Mouse (Mus musculus) intestine, embryonic 16.5 days (tissue): ENCODE measurements at regions not wholly inside any gene's neighbourhood (a gene's known extent, or its start where the extent isn't known, plus 50 kb on each side); places are given as distances from the start of the nearest gene placed in this dataset.

Source experiments
- ATAC-seq: fragments of 200-750 bp; cut with Nextera tagmentation; 2 replicates; pipeline ENCODE4 v1.8.0; 2017; ENCODE audit warnings: moderate TSS enrichment, moderate library complexity
- H3K27ac ChIP-seq: fragments of 300-500 bp; sonication (generic); 2 replicates; pipeline ENCODE4 v1.5.1; 2014; ENCODE audit warnings: mild to moderate bottlenecking, low read length
- H3K27me3 ChIP-seq: fragments of 300-500 bp; sonication (generic); replicated peaks from 2 replicates; pipeline ENCODE4 v1.6.1; 2014; ENCODE audit warnings: low read length, control low read depth, mixed read lengths; ENCODE audit not compliant: control insufficient read depth, insufficient read depth
- H3K36me3 ChIP-seq: fragments of 300-500 bp; sonication (generic); 2 replicates; pipeline ENCODE4 v1.6.1; 2014; ENCODE audit warnings: low read length, control low read depth; ENCODE audit not compliant: control insufficient read depth, insufficient read depth
- H3K4me1 ChIP-seq: fragments of 300-500 bp; sonication (generic); 2 replicates; pipeline ENCODE4 v1.6.1; 2014; ENCODE audit warnings: low read length, control low read depth, mixed read lengths; ENCODE audit not compliant: control insufficient read depth, insufficient read depth
- H3K4me2 ChIP-seq: fragments of 300-500 bp; sonication (generic); 2 replicates; pipeline ENCODE4 v1.6.1; 2014; ENCODE audit warnings: low read depth, low read length, control low read depth
- H3K4me3 ChIP-seq: fragments of 300-500 bp; sonication (generic); 2 replicates; pipeline ENCODE4 v1.5.1; 2014; ENCODE audit warnings: mild to moderate bottlenecking, low read length
- H3K9ac ChIP-seq: fragments of 300-500 bp; sonication (generic); 2 replicates; pipeline ENCODE4 v1.6.1; 2014; ENCODE audit warnings: low read depth, low read length
- H3K9me3 ChIP-seq: fragments of 300-500 bp; sonication (generic); 2 replicates; pipeline ENCODE4 v1.6.1; 2016; ENCODE audit warnings: low read length, control low read depth; ENCODE audit not compliant: control insufficient read depth
- WGBS: fragments of 180-500 bp; shearing (Covaris S2); extraction: QIAGEN DNeasy Blood & Tissue Kit; methylation state at CpG from one replicate; pipeline ENCODE4 v1.1.7; 2014; 5-methylcytosine and 5-hydroxymethylcytosine counted together

DNA sequence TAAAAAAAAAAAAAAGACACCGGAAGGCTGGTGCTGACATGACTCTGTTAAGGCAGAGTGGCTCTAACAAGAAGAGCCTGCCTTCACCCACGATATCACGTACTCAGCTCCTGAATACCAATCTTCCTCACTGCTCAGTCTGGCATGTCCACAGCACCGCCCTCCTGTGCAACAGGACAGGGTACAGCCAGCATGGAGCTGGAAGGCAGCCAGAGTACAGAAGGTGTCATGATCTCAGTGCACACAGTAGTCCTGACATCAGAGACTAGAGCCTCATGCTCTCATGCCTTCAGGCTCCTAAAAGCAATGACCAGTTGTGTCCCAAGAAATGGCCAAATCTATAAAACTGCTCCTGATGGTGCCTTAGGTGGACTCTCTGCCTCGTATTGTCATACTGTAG lies 229.7 kb upstream of the Zdhhc25 start:
- H3K36me3 ChIP-seq, result no peaks in the 10 kb centered on the region
- no peaks in the 10 kb centered on the region for H3K4me1 ChIP-seq
- no peak overlapping the region for H3K4me3 ChIP-seq
- no peaks in the 10 kb centered on the region for H3K27me3 ChIP-seq
- no peak overlapping the region for H3K9ac ChIP-seq
- no peak overlapping the region for H3K4me2 ChIP-seq
- no peaks in the 10 kb centered on the region for H3K9me3 ChIP-seq
- no peak overlapping the region for H3K27ac ChIP-seq
- 72% methylated on average over 5 of the region's 5 CpGs for WGBS
- ATAC-seq, result no peak

DNA sequence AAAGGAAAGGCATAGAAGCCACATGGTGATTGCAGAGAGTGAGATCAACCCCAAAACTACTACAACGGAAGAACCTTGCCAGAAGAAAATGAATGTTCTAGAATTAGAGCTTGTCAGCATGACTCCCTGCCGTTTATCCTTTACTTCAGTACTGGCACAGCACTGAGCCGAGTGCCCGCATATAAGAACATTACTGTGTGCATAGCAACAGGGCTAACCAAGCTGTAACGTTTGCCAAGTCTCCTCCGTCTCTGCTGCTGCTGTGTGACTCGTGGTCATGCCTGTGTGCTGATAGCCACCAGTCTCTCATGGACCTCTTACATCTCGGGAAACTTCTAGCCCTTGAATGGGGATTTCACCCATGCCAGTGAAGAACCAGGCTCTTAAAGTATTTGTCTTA lies 228.1 kb upstream of the Zdhhc25 start:
- ATAC-seq, result no peak
- Histone ChIP-seq H3K36me3 (no peaks in the 10 kb centered on the region), H3K27ac (no peak overlapping the region), H3K9me3 (no peaks in the 10 kb centered on the region), H3K4me2 (no peak overlapping the region), H3K4me3 (no peak overlapping the region), H3K27me3 (no peaks in the 10 kb centered on the region), H3K4me1 (no peaks in the 10 kb centered on the region), H3K9ac (no peak overlapping the region)
- 75% methylated on average over 8 of the region's 8 CpGs for WGBS

DNA sequence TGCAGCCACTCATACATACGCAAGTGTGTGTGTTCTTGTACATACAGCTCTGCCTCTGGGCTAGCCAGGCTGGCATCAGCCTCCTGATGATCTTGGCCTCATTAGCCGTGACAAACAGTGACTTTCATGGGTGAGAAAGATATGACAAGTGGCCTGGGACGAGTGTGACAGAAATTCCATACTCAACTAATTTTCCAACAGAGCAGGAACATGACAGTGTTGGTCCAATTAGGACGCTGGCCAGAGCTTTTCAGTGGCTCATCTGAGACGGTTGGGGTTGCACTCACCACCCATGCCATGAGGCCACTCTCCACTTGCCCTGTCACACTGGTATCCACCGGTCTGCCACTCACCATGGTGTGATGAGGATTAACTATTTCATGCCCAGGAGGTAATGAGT lies 226.2 kb upstream of the Zdhhc25 start:
- Histone ChIP-seq H3K4me2 (no peak overlapping the region), H3K9me3 (no peaks in the 10 kb centered on the region), H3K9ac (no peak overlapping the region), H3K27me3 (no peaks in the 10 kb centered on the region), H3K4me1 (no peaks in the 10 kb centered on the region), H3K36me3 (no peaks in the 10 kb centered on the region), H3K4me3 (no peak overlapping the region), H3K27ac (no peak overlapping the region)
- ATAC-seq, result no peak
- 61% methylated on average over 6 of the region's 6 CpGs for WGBS

DNA sequence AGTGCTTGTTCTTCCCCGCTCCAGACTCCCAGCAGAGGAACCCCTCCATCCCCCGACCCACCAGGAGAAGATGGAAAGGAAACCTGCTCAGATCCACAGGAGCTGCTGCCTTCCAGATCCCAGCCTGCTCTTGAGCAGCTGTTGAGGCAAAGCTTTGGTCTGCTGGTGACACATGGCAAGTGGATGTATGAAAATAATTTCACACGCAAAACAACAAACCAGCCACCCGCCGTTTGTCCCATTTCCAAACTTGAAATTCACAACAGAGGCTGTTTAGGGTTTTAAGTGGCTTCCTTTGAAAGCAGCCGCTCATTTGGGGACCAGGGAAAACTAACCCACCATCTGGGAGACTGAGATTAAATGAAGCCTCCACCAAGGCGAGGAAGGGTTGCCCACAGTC lies 220.8 kb upstream of the Zdhhc25 start:
- no peaks in the 10 kb centered on the region for H3K4me1 ChIP-seq
- 69% methylated on average over 7 of the region's 7 CpGs for WGBS
- no peak overlapping the region for H3K9ac ChIP-seq
- no peaks in the 10 kb centered on the region; the same call in 1 of the 2 replicates for H3K27me3 ChIP-seq
- no peak overlapping the region for H3K4me3 ChIP-seq
- no peaks in the 10 kb centered on the region for H3K9me3 ChIP-seq
- no peak for ATAC-seq
- no peaks in the 10 kb centered on the region for H3K36me3 ChIP-seq
- H3K27ac ChIP-seq, result no peak overlapping the region
- H3K4me2 ChIP-seq, result no peak overlapping the region

DNA sequence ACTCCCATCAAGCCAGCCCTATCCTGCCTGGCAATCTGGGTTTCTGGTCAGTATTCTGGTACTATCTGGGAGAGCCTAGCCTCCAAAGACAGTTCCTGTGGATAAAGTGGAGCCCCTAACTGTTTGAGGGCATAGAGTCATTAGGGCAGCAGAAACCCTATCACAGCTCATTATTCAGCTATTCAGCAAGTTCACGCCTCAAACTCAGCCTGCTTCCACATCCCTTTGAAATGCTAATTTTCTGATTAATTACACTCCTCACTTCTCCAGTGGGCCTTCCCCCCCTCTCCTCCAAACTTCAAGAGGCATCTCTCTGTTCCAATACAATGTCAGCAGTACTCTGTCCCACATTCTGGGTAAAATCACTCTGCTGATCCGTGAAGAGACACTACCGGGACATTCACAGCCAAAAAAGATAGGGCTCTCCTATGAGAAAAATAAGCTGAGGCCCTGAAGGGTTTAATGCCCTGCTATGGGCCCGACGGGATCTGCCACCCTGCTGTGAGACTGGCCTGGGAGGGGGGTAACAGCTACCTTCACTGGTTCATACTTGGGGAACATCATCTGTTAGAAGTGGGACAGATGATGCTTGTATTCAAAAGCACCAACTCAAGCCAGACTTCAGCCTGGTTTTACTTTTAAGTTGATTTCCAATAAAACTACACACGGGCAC lies 220.0 kb upstream of the Zdhhc25 start:
- 23% methylated on average over 6 of the region's 6 CpGs for WGBS
- Histone ChIP-seq H3K27me3 (no peaks in the 10 kb centered on the region; the same call in 1 of the 2 replicates), H3K9ac (no peak overlapping the region), H3K36me3 (no peaks in the 10 kb centered on the region), H3K9me3 (no peaks in the 10 kb centered on the region), H3K27ac (no peak overlapping the region), H3K4me2 (no peak overlapping the region), H3K4me1 (no peaks in the 10 kb centered on the region), H3K4me3 (no peak overlapping the region)
- ATAC-seq, result no peak

DNA sequence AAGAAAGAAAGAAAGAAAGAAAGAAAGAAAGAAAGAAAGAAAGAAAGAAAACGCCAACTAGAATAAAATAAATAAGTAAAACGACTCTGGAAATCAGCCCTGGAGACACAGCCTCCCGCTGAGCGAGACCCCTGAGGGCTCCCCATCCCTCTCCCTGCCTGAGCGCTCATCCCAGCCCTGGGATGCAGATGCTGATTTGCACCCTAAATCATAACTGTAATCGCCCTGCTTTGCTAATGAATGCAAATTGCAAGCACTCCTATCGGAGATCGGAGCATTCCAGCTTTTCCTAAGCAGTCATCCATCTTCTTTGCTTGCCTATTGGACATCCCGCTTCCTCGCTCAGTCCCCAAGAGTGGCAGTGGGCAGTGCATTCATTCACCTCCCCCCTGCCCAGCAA lies 218.7 kb upstream of the Zdhhc25 start:
- Histone ChIP-seq H3K4me1 (no peaks in the 10 kb centered on the region), H3K4me3 (no peak overlapping the region), H3K9ac (no peak overlapping the region), H3K36me3 (no peaks in the 10 kb centered on the region), H3K27ac (no peak overlapping the region), H3K4me2 (no peak overlapping the region), H3K9me3 (no peaks in the 10 kb centered on the region), H3K27me3 (no peaks in the 10 kb centered on the region; the same call in 1 of the 2 replicates)
- no peak for ATAC-seq
- 29% methylated on average over 10 of the region's 10 CpGs for WGBS

DNA sequence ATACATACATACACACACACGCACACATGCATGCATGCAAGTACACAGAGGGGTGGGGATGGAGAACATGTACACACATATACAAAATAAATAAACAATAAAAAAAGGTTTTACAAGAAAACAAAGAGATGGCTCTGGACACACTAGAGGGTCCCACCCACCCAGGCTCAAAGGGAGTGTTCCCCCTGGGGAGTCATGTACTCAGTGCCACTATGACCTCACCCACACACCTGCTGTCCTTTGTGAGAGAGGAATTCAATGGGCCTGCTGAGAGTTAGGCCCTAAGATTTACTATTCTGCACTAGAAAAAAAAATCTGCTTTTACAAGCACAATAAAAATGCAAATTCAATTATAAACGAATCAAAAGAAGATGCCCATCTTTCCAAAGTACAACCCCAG lies 214.2 kb upstream of the Zdhhc25 start:
- Histone ChIP-seq H3K27me3 (no peaks in the 10 kb centered on the region; the same call in 1 of the 2 replicates), H3K27ac (no peak overlapping the region), H3K4me1 (no peaks in the 10 kb centered on the region), H3K9me3 (peaks cover 4% of the 10 kb centered on the region), H3K4me2 (no peak overlapping the region), H3K4me3 (no peak overlapping the region), H3K9ac (no peak overlapping the region), H3K36me3 (no peaks in the 10 kb centered on the region)
- 81% methylated on average over 2 of the region's 2 CpGs for whole genome bisulfite sequencing
- ATAC-seq, result no peak

DNA sequence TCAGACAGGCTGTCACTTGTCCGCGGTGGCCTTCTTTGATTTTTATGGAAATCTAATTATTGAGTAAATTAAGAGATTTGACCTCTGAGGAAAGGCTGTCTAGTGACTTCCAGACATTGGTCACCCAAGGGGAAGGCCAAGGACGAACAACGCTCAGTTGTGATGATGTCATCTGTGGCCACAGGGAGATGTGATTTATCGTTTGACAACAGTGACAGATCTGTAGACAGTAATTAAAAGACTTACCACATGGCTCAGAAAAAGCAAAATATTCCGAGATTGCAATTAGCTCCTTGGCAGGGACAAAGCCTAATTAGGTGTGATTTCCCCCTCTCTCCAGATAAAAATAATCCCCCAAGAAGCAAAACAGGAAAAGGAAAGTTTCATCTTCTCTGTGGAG lies 213.4 kb upstream of the Zdhhc25 start:
- no peak overlapping the region for H3K27ac ChIP-seq
- whole genome bisulfite sequencing, result 80% methylated on average over 6 of the region's 6 CpGs
- H3K4me3 ChIP-seq, result no peak overlapping the region
- H3K27me3 ChIP-seq, result no peaks in the 10 kb centered on the region; the same call in 1 of the 2 replicates
- H3K4me2 ChIP-seq, result no peak overlapping the region
- H3K36me3 ChIP-seq, result no peaks in the 10 kb centered on the region
- ATAC-seq, result no peak
- H3K9me3 ChIP-seq, result peaks cover 4% of the 10 kb centered on the region
- H3K9ac ChIP-seq, result no peak overlapping the region
- H3K4me1 ChIP-seq, result no peaks in the 10 kb centered on the region

DNA sequence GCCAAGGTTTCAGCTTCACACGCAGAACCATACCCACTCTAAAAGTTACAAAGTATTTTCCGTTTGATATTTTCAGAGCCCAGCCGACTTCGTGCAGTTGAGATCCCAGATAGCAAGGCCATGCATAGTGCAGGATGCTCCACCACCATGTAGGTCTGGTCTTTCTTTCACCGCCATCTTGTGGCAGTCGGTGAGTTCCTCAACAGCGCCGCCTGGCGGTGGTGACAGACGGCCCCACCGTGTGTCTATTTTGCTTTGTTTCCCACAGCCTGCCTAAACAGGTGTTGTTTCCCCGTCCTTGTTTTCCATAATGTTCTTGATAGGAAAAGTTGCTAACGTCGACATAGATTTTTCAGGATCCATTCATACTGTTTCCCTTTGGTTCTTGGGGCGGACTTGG lies 208.3 kb upstream of the Zdhhc25 start:
- 82% methylated on average over 15 of the region's 15 CpGs for WGBS
- Histone ChIP-seq H3K36me3 (no peaks in the 10 kb centered on the region), H3K27ac (no peak overlapping the region), H3K4me2 (no peak overlapping the region), H3K27me3 (no peaks in the 10 kb centered on the region), H3K9me3 (peaks cover 4% of the 10 kb centered on the region), H3K4me3 (no peak overlapping the region), H3K4me1 (no peaks in the 10 kb centered on the region), H3K9ac (no peak overlapping the region)
- no peak for ATAC-seq

DNA sequence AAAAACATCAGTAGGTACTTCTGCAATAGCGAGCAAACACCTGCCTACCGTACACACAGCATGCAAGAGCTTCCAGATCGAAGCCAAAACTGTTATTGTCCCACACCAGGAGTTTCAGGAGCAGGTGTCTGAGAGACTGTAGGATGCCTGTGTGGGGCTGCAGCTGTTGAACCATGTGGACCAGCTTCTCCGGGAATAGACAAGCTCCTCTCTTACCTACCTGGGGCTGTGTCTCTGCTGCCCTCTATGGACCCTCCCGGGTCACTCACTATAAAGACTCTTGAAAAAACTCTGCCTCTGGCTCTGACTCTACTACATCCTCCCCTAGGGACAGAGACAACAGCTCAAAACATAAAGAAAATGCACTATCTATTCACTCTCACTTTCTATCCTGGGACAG lies 201.0 kb upstream of the Zdhhc25 start:
- Histone ChIP-seq H3K4me1 (no peaks in the 10 kb centered on the region), H3K9me3 (no peaks in the 10 kb centered on the region), H3K9ac (no peak overlapping the region), H3K36me3 (no peaks in the 10 kb centered on the region), H3K27me3 (no peaks in the 10 kb centered on the region), H3K4me3 (no peak overlapping the region), H3K4me2 (no peak overlapping the region), H3K27ac (no peak overlapping the region)
- WGBS, result 44% methylated on average over 5 of the region's 5 CpGs
- ATAC-seq, result no peak
